Mouse (Mus musculus) central nervous system, embryonic 11.5 days (tissue): ENCODE results near the gene Pax3. TPM values are rescaled to one million over a fixed set of nuclear protein-coding genes. Genes with fewer than 3 reads are reported as not detected.

ENCODE experiments used
- polyA plus RNA-seq: library from polyadenylated mRNA; depleted of rRNA; stranded (reverse); fragments of >200 nt; gene quantifications from 2 replicates; pipeline ENCODE4 v1.2.3, GENCODE M21; 2012; rRNA removed

Gene Pax3
- polyA plus RNA-seq: 18.7 and 23.9 TPM in 2 replicates

DNA sequence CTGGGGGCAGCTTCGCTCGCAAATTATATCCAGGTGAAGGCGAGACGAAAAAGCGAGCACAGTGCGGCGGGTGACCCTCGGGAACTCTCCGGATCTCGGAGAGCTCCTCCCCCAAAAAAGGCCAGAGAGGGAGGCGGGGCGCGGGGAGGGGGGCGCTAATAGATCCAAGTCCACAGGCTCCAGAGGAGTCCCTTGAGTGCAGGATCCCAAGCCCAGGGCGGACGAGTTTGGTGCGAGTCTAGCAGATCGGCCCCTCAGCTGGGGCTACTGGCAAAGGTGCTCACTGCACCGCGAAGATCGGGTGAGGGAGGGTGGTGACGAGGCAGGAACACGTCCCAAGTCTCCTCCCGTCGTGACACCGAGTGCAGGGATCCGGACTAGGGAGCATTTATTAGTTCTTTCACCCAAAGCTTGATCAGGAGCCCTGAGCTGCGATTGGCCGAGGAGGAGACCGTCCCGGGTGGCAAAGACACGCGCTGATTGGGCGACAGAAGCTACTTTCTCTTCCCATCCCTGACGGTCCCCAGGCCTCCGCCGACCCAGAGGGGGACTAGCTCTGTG lies at the start of gene Pax3:
TSS of gene Pax3 (minus strand) at position 384 of the 561 bp plus-strand sequence.

Other genes with a start within 250 kb of the Pax3 start
- 1.6 and 2.5 TPM in 2 replicates for gene Sgpp2, start 113.2 kb upstream of the Pax3 start, polyA plus RNA-seq